Mouse (Mus musculus): Measurements from ENCODE around the gene Grk2. TPM values are rescaled to one million over a fixed set of nuclear protein-coding genes. Genes with fewer than 3 reads are reported as not detected.

The Grk2 gene
- polyA plus RNA-seq, 1 experiment: 40.2 TPM

DNA sequence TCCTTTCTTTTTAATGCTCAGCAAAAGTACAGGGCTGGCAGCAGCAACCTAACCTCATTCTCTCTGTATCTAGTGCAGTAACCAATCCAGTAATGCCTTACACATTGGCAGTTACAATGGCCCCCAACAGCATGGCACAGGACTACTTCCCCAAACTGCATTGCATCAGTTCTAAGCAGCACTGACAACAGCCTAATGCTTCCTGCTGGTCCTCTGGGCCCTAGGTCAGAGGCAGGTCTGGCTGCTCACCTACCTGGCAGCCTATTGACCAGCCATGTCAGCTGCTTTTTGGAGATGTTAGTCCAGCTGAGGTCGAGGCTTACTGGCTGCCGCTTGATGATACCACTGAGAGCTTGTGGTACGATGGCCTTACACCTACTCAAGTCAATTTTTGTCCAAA lies 16.1 kb upstream of the Grk2 start:
- H3K4me1 ChIP-seq (ENCODE audit: control insufficient read depth, insufficient read depth, low read length): no peaks in the 10 kb centered on the region
- H3K4me3 ChIP-seq (ENCODE audit: low read depth, low read length): no peak overlapping the region
- no peak overlapping the region for H3K27ac ChIP-seq (ENCODE audit: insufficient read depth, low read length)
- H3K36me3 ChIP-seq (ENCODE audit: control insufficient read depth, insufficient read depth, low read length, poor library complexity, severe bottlenecking): peaks cover 78% of the 10 kb centered on the region
- no peaks in the 10 kb centered on the region for H3K9me3 ChIP-seq (replicated peaks; ENCODE audit: control insufficient read depth, insufficient read depth, low read length, poor library complexity, severe bottlenecking)
- no peak overlapping the region for H3K9ac ChIP-seq (ENCODE audit: low read depth, poor library complexity, severe bottlenecking)
- no peaks in the 10 kb centered on the region for H3K27me3 ChIP-seq (ENCODE audit: control insufficient read depth, insufficient read depth, low read length, poor library complexity, severe bottlenecking)
- no peak for TF ChIP-seq EP300 (IDR thresholded peaks at IDR 0.05; ENCODE audit: insufficient read depth, low read depth, low read length)
- TF ChIP-seq CTCF (IDR thresholded peaks at IDR 0.05; ENCODE audit: low read depth, low read length): no peak
- no peak for TF ChIP-seq POLR2A (IDR thresholded peaks at IDR 0.05; ENCODE audit: insufficient read depth, low read length)

DNA sequence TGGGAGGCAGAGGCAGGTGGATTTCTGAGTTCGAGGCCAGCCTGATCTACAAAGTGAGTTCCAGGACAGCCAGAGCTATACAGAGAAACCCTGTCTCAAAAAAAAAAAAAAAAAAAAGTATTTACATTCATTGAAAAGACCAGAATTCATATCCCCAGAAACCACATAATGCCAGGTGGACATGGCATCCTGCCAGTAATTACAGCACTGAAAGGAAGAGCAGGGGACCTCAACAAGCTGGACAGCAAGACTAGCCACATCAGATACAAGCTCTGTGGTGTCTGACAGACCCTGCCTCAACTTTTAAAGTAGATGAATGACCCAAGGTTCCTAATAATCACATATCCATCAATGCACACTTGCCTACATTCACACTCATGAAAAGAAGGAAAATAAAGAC lies 15.6 kb upstream of the Grk2 start:
- no peak overlapping the region for H3K4me3 ChIP-seq (ENCODE audit: low read depth, low read length)
- no peaks in the 10 kb centered on the region for H3K27me3 ChIP-seq (ENCODE audit: control insufficient read depth, insufficient read depth, low read length, poor library complexity, severe bottlenecking)
- no peaks in the 10 kb centered on the region for H3K9me3 ChIP-seq (replicated peaks; ENCODE audit: control insufficient read depth, insufficient read depth, low read length, poor library complexity, severe bottlenecking)
- TF ChIP-seq EP300 (IDR thresholded peaks at IDR 0.05; ENCODE audit: insufficient read depth, low read depth, low read length): no peak
- peaks cover 75% of the 10 kb centered on the region for H3K36me3 ChIP-seq (ENCODE audit: control insufficient read depth, insufficient read depth, low read length, poor library complexity, severe bottlenecking)
- H3K9ac ChIP-seq (ENCODE audit: low read depth, poor library complexity, severe bottlenecking): no peak overlapping the region
- H3K27ac ChIP-seq (ENCODE audit: insufficient read depth, low read length): no peak overlapping the region
- H3K4me1 ChIP-seq (ENCODE audit: control insufficient read depth, insufficient read depth, low read length): no peaks in the 10 kb centered on the region

GRCm38 (mm10) chr19:4319272-4319671 lies 13.2 kb upstream of the Grk2 start:
- Histone ChIP-seq H3K27ac (ENCODE audit: insufficient read depth, low read length) (no peak overlapping the region), H3K27me3 (ENCODE audit: control insufficient read depth, insufficient read depth, low read length, poor library complexity, severe bottlenecking) (no peaks in the 10 kb centered on the region), H3K36me3 (ENCODE audit: control insufficient read depth, insufficient read depth, low read length, poor library complexity, severe bottlenecking) (peaks cover 55% of the 10 kb centered on the region), H3K9ac (ENCODE audit: low read depth, poor library complexity, severe bottlenecking) (no peak overlapping the region), H3K4me1 (ENCODE audit: control insufficient read depth, insufficient read depth, low read length) (no peaks in the 10 kb centered on the region), H3K4me3 (ENCODE audit: low read depth, low read length) (no peak overlapping the region), H3K9me3 (replicated peaks; ENCODE audit: control insufficient read depth, insufficient read depth, low read length, poor library complexity, severe bottlenecking) (no peaks in the 10 kb centered on the region)
- TF ChIP-seq EP300 (IDR thresholded peaks at IDR 0.05; ENCODE audit: insufficient read depth, low read depth, low read length) (no peak), POLR2A (IDR thresholded peaks at IDR 0.05; ENCODE audit: insufficient read depth, low read length) (no peak), CTCF (IDR thresholded peaks at IDR 0.05; ENCODE audit: low read depth, low read length) (no peak)

- Histone ChIP-seq H3K4me3 (ENCODE audit: low read depth, low read length) (no peak overlapping the region), H3K27me3 (ENCODE audit: control insufficient read depth, insufficient read depth, low read length, poor library complexity, severe bottlenecking) (no peaks in the 10 kb centered on the region), H3K9ac (ENCODE audit: low read depth, poor library complexity, severe bottlenecking) (no peak overlapping the region), H3K36me3 (ENCODE audit: control insufficient read depth, insufficient read depth, low read length, poor library complexity, severe bottlenecking) (peaks cover 41% of the 10 kb centered on the region), H3K4me1 (ENCODE audit: control insufficient read depth, insufficient read depth, low read length) (no peaks in the 10 kb centered on the region), H3K27ac (ENCODE audit: insufficient read depth, low read length) (no peak overlapping the region), H3K9me3 (replicated peaks; ENCODE audit: control insufficient read depth, insufficient read depth, low read length, poor library complexity, severe bottlenecking) (no peaks in the 10 kb centered on the region)
- TF ChIP-seq CTCF (IDR thresholded peaks at IDR 0.05; ENCODE audit: low read depth, low read length) (no peak), POLR2A (IDR thresholded peaks at IDR 0.05; ENCODE audit: insufficient read depth, low read length) (no peak), EP300 (IDR thresholded peaks at IDR 0.05; ENCODE audit: insufficient read depth, low read depth, low read length) (no peak)
These were observed 11.2 kb upstream of the Grk2 start for GRCm38 (mm10) chr19:4317181-4317580.

DNA sequence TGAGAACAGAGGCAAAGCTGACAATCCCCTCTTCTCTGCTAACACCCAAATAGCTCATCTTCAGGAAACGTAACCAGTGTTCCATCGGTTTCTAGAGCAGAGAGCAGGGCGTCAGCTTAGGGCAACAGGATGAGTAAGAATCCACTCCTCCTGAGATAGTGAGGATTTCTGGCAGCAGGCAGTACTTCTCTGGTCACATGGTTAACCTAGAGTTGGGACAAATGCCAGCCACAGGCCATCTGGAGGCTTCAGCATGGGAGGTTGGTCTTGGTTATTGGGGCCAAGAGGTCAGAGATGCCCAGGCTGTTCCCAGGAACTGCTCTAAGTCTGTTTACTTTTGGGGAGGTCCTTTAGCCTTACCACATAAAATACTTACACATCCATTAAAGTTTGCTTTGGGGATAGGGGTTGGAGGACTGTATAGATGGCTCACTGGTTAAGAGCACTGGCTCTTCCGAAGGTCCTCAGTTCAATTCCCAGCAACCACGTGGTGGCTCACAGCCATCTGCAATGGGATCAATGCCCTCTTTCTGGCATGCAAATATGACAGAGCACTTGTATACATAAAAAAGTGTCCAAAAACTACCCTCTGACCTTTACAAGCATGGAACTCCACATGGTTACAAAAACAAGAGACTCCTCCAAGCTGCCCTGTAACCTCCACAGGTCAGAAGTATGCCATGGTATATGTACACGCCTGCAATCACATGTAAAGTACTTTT lies 9.4 kb upstream of the Grk2 start:
- Histone ChIP-seq H3K36me3 (ENCODE audit: control insufficient read depth, insufficient read depth, low read length, poor library complexity, severe bottlenecking) (peaks cover 29% of the 10 kb centered on the region), H3K9ac (ENCODE audit: low read depth, poor library complexity, severe bottlenecking) (no peak overlapping the region), H3K4me1 (ENCODE audit: control insufficient read depth, insufficient read depth, low read length) (no peaks in the 10 kb centered on the region), H3K9me3 (replicated peaks; ENCODE audit: control insufficient read depth, insufficient read depth, low read length, poor library complexity, severe bottlenecking) (no peaks in the 10 kb centered on the region), H3K4me3 (ENCODE audit: low read depth, low read length) (no peak overlapping the region), H3K27ac (ENCODE audit: insufficient read depth, low read length) (no peak overlapping the region), H3K27me3 (ENCODE audit: control insufficient read depth, insufficient read depth, low read length, poor library complexity, severe bottlenecking) (no peaks in the 10 kb centered on the region)
- TF ChIP-seq EP300 (IDR thresholded peaks at IDR 0.05; ENCODE audit: insufficient read depth, low read depth, low read length) (no peak), CTCF (IDR thresholded peaks at IDR 0.05; ENCODE audit: low read depth, low read length) (no peak)

GRCm38 (mm10) chr19:4309776-4310185 lies 3.8 kb upstream of the Grk2 start:
- Histone ChIP-seq H3K4me1 (ENCODE audit: control insufficient read depth, insufficient read depth, low read length) (no peaks in the 10 kb centered on the region), H3K27me3 (ENCODE audit: control insufficient read depth, insufficient read depth, low read length, poor library complexity, severe bottlenecking) (no peaks in the 10 kb centered on the region), H3K4me3 (ENCODE audit: low read depth, low read length) (no peak overlapping the region), H3K9ac (ENCODE audit: low read depth, poor library complexity, severe bottlenecking) (no peak overlapping the region), H3K36me3 (ENCODE audit: control insufficient read depth, insufficient read depth, low read length, poor library complexity, severe bottlenecking) (no peaks in the 10 kb centered on the region), H3K9me3 (replicated peaks; ENCODE audit: control insufficient read depth, insufficient read depth, low read length, poor library complexity, severe bottlenecking) (no peaks in the 10 kb centered on the region), H3K27ac (ENCODE audit: insufficient read depth, low read length) (no peak overlapping the region)
- no peak for TF ChIP-seq POLR2A (IDR thresholded peaks at IDR 0.05; ENCODE audit: insufficient read depth, low read length)
- peak; percentile 76 for TF ChIP-seq CTCF (IDR thresholded peaks at IDR 0.05; ENCODE audit: low read depth, low read length)

Measured in ES-Bruce4 (cell line).